Mouse (Mus musculus) hindlimb bud, embryonic 11.5 days (tissue): ENCODE measurements around the gene Ubqln4.
A peak's percentile ranks its signal among the peaks of the same experiment; 100 is the strongest.

ENCODE experiments used
- DNase-seq: peaks from one replicate; pipeline ENCODE4 v3.0.0-alpha.2; 2012; ENCODE audit warnings: low read depth, low spot score; ENCODE audit errors: extremely low spot score

Ubqln4 gene

GRCm38 (mm10) chr3:88525021-88525420 lies 28.5 kb upstream of the Ubqln4 start:
- DNase-seq = no peak

DNA sequence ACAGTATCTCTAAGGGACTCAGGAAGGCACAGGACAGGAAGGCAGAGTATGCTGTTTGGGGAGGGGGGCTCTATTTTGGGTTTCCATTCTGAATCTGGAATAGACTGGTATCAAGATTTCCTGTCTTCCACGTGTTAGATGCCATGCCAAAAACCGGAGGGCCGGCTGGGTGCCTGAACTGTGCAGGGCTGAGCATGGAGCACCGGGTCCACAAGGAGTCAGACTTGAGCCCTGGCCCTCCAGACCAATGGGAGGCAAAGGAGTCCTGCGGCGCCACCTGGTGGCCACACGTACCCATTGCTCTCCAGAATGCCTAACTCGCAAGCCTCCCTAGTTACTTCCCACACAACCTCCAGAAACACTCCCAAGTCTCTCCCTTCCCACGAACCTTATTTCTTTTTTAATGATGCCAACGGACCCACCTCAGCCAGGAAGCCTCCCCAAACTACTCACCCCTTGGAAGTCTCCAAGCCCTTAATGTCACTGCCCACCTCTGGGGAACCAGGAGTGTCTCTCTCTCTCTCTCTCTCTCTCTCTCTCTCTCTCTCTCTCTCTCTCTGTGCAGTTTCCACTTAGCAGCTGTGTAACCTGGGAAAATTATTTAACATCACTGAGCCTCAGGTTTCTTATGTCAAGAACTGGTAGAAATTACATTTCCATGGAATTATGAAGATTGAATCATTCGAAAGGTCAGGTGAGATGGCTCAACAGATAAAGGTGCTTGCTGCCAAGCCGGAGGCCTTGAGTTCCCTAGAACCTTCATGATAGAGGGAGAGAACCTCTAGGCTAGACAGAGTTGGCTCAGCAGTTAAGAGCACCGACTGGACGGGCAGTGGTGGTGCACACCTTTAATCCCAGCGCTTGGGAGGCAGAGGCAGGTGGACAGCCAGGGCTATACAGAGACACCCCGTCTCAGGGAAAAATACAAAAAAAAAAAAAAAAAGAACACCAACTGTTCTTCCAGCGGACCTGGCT lies 27.1 kb upstream of the Ubqln4 start:
- DNase-seq = peak; percentile 90

DNA sequence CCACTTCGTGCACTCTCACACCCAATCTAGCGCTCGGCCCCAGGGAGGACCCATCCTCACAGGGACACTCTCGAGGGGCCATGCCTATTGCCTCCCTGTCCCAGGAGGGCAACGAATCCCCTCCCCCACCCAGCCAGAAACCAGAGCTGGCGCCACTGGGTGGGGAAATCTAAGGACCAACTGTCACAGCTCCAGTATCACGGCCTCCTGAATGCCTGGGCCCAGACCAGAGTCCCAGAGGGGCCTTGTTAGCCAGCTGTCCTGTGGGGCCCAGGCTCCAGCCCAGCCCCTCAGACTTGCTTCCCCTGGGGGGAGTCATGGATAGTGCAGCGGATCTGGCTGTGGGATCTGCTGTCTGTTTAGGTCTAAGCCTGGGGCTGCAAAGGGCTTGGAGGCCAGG lies 26.0 kb upstream of the Ubqln4 start:
- DNase-seq = no peak

DNA sequence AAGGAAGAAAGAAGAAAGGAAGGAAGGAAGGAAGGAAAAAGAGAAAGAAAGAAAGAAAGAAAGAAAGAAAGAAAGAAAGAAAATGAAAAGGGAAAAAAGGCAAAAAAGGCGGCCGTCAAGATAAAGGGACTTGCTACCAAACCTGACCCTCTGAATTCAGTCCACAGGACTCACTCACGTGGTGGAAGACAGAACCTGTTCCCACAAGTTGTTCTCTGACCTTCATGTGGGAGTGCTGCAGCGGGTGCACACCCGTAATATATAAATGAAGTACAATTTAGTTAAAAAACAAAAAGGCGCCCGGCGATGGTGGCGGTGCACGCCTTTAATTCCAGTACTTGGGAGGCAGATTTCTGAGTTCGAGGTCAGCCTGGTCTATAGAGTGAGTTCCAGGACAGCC lies 24.9 kb upstream of the Ubqln4 start:
- no peak for DNase-seq

GRCm38 (mm10) chr3:88529204-88530000 lies 24.2 kb upstream of the Ubqln4 start:
- no peak for DNase-seq

DNA sequence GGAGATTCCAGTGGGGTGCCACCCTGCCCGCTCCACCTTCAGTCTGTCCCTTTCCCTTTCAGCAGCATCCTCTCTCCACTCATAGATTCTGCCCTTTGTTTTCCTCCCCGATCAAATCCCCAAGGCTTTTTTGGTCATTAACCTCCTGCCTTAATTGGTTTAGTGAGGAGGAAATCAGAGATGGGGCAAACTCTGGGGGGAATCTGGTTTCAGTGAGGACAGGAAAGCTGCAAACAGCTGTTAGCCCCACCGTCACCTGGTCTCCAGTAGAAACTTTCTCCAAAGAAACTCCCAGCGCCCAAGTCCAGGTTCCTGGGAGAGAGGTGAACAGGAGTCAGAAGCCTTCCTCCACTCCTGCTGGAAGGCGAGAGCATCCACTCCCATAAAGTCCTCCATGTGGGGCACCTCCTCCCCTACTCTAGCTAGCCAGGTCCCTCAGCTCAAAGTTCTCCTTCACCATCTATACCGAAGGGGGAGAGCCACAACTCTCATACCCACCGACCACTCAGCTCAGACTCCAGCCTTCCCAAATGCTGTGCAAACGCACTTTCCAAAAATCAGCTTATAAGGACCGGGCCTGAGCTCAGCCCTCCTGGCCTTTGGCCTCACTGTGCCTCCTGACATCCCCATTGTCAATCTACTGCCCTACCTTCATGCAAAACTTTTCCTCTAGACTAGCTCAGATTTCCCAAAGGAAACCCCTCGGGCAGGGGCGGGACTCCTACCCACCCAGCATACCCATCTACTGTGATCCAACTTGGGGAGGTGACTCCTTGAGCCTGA lies 23.3 kb upstream of the Ubqln4 start:
- DNase-seq = no peak

DNA sequence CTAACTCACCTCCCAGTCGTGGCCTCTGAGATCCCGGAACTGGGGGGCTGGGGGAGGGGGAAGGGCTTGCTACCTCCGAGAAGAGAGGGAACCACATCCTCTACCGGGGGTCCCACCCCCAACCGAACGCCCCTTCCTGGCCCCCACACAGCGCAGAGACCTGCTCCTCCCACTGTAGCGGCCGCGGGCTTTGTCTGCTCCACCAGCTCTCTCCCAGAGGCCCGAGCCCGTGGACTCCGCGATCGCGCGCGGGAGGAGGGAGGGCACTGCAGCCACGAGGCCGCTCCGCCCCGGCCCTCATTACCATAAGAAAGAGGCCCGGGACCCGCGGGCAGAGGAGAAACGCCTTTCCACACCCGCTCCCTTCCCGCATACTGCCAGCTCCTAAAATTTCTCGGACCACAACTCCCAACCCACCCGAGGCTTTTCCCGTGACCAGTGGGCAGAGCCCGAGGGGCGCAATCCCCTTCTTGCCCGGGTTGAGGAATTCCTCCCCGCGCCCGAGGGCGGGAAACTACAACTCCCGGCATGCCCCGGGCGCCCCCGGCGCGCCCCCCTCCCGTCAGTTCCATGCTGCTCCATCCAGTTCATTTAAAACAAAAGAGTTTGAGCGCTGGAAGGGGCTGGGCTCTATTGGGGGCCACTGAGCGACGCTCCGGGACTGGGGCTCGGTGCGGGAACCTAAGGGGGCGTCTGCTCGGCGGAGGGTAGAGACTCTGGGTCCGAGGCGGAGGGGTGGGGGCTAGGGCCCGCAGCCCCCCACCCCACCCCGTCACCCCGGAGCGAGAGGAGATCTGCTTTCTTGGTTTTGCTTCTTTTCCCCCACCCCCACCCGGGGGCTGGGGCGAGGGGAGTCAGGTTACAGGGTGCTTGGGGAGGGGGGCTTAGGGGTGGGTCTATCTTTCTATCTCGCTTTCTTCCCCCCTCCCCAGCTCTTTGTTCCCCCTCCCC lies 21.9 kb upstream of the Ubqln4 start:
- no peak for DNase-seq

DNA sequence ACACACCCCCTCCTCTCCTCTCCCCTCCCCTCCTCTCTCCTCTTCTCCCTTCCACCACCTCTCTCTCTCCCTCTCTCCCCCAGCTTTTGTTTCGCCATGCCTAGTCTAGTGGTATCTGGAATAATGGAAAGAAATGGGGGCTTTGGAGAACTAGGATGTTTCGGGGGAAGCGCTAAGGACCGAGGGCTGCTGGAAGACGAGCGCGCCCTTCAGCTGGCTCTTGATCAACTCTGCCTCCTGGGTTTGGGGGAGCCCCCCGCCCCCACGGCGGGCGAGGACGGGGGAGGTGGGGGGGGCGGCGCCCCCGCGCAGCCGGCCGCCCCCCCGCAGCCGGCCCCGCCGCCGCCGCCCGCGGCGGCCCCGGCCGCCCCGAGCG lies 21.3 kb upstream of the Ubqln4 start, which contains the start of gene Mex3a:
Gene Mex3a, plus strand, starts transcription at position 97 of the 376 bp plus-strand sequence.
- no peak for DNase-seq

GRCm38 (mm10) chr3:88532689-88533511 lies 20.7 kb upstream of the Ubqln4 start:
- no peak for DNase-seq

DNA sequence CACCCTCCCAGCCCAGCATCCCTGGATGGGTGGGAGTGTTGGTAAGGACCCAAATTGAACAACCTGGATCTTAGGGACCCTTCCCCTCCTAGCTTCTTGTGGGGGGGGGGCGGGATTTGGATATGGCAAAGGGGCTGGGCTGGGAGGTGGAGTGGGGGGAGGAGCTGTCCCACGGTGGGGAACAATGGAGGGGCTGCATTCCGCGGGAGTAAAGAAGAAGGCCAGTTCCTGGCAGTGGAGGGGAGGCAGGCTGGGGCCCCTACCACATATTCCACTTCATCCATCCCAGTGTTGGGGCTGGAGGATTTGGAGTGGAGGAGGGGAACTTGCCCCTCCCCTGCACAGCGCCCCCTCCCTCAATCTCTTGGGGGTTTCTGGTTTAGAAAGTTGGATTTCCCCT lies 19.9 kb upstream of the Ubqln4 start:
- DNase-seq = no peak

- no peak for DNase-seq
Measured at GRCm38 (mm10) chr3:88535005-88535404, 18.6 kb upstream of the Ubqln4 start.

GRCm38 (mm10) chr3:88535527-88535926 lies 18.0 kb upstream of the Ubqln4 start:
- DNase-seq = no peak

GRCm38 (mm10) chr3:88536103-88536930 lies 17.2 kb upstream of the Ubqln4 start:
- DNase-seq = no peak

GRCm38 (mm10) chr3:88537146-88537545 lies 16.4 kb upstream of the Ubqln4 start:
- no peak for DNase-seq

DNA sequence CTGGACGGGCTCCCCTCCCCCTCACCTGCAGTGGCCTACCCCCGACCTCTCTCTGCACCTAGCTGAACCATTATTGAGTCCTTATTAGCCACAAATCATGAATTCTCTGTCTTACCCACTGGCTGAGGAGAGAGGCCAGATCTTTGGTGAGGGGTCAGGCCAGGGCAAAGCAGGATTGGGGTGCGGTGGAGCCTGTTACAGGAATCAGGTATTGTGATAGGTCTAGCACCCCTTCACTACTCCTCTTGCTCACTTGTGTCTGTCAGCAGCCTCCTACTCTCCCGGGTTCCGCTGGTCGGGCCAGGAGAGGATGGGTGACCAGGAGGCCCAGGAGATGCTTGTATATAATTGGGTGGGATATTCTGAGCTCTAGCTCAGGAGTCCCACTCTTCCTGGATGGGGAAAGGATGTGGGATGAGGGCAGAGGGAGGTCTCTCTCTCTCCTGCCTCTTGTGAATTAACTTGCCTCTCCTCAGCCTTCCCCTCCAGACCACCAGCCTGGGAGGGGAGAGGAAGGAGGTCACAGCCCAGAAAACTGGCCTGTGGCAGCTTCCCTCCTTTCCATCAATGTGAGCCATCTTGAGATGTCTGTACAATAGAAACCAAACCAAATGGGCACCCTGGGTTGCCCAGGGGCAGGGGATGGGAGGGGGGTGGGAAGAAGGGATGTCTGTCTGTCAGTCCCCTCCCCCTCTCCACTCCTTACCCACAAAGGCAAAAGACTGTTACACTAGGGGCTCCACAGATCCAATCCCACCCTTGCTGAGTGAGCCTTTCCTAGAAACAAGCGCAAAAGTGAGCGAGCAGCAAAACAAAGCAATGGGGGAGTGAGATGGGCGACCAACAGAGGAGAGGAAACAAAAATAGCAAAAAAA lies 15.1 kb upstream of the Ubqln4 start:
- no peak for DNase-seq

GRCm38 (mm10) chr3:88539397-88539796 lies 14.2 kb upstream of the Ubqln4 start:
- no peak for DNase-seq

DNA sequence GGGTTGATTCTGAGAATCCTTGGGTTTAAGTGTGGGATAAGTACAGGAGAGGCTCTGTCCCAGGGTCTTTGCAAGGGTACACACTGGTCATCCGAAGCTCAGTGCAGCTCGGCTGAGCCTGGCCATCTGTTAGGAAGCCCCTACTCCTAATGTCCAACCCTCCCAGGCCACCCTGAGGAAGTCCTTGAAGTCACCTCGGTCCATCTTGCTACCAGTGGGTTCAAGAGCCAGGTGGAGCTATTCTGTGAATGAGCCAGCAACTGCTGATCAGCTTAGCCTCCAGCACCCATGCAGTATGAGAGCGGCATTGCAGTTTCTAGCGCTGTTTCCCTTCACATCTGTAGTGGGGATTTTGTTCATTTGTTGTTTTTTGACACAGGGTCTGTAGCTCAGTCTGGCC lies 13.5 kb upstream of the Ubqln4 start:
- no peak for DNase-seq
